Mouse (Mus musculus): ENCODE measurements around the gene Tmem251. TPM values are rescaled to one million over a fixed set of nuclear protein-coding genes. Genes with fewer than 3 reads are reported as not detected.

The Tmem251 gene
- total RNA-seq (2021) = 1 to 10 TPM; 1.9 to 5.1 TPM
- long read RNA-seq, experiment 1, transcript Tmem251-201 (2 exons, 3,367 nt) = major isoform, 5 of 10 reads
- long read RNA-seq, experiment 1, partial matches to known transcripts = 0 of 10 reads
- long read RNA-seq, experiment 1, other reads (novel, unspliced or antisense) = 5 of 10 reads
- long read RNA-seq, experiment 2, transcript Tmem251-201 (2 exons, 3,367 nt) = major isoform, 6 of 10 reads
- long read RNA-seq, experiment 2, partial matches to known transcripts = 0 of 10 reads
- long read RNA-seq, experiment 2, other reads (novel, unspliced or antisense) = 4 of 10 reads

DNA sequence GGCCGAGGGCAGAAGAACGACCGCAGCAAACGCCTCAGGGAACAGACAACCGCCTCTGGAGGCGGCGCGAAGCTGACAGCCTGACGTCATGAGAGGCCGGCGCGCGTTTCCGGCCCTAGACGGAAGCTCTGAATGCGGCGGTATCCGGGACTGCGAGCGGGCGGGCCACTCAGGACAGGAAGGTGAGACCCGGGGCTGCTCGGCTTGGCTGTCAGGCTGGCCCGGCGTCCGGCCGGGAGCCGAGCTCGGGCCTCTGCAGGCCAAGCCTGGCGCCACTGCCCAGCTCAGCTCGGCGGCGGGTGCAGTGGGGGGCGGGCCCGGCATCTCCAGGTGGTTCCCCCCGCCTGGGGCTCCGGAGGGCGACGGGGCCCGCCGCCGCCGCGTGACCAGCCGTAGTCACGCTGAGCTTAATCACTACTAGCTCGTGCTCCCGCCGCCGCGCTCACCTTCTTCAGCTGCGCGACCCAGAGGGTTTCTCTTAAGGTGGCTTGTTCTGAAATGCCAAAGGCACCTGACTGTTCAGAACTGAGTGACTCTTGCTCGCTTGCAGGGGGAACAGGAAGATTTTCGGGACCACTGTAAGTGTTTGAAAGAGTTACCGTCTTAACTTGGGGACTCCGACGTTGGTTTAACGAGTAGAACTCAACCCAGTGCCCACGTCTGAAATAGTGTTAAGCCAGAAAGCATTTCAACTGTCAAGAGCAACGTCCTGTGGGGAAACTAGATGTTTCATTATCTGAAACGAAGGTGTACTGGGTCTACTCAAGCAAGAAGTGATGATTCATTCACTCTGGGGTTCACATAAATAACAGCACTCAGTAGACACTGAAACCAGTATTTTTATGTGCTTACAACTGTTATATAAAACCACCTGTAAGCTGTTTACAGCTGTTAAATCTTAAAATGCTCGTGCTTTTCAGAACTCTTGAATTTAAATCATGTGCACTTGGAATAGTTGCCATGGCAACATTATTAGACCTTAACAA is at the start of gene Tmem251, which contains the start of gene Moap1:
Tmem251 (plus strand) TSS at position 174 of the 986 bp plus-strand sequence.
Moap1 (minus strand) TSS at position 73 of the 986 bp plus-strand sequence.
- DNase-seq (ENCODE audit: low spot score) = peak; percentile 87

GRCm38 (mm10) chr12:102695369-102696239 is 48.0 kb upstream of the Tmem251 start:
- DNase-seq (ENCODE audit: low spot score) = no peak

GRCm38 (mm10) chr12:102696635-102697354 is 46.8 kb upstream of the Tmem251 start:
- no peak for DNase-seq (ENCODE audit: low spot score)

DNA sequence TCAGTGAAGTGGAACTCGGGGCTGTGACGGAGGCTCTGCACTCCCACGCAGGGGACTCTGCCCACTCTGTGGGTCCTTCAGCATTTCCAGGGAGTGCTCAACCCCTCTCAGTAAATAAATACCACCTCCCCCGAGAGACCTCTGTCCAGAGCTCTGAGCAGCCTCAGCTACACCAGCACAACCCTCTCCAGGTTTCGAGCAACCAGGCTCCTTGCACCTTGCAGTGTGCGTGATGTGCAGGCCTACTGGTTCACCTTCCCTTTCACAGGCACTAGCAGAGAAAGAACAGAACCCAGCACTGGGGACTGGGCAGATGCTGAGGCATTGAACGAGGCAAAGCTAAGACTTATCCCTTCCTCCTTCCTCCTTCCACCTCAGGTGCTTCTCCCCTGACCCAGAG is 46.2 kb upstream of the Tmem251 start:
- no peak for DNase-seq (ENCODE audit: low spot score)

DNA sequence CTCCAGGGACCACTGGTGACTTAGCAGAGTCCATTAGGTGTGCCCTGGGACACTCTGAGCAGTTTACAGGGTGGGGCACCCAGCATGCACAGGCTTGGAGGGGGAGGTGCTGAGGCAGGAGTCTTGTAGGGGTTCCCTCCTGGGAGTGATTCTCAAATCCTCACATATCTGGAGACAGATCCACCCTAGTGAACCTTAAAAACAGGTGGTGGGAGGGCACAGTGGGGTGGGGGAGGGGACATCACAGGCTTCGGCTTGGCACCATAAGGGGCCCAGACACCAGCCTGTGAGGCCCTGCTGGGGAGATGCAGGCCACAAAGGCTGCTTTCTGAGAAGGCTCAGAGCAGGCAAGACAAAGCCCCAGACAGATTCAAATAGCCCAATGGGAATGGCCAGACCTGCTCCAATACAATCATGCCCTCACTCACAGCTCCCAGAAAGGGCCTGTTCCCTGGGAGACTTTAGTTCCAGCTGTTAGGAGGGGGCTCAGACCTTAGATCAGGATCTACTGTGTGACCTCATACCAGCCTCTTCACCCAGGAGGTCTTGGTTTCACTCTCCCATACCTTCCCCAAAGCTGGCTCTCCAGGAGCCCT is 45.4 kb upstream of the Tmem251 start:
- DNase-seq (ENCODE audit: low spot score) = no peak

- DNase-seq (ENCODE audit: low spot score) = no peak
Measured at GRCm38 (mm10) chr12:102699156-102699555, 44.4 kb upstream of the Tmem251 start.

DNA sequence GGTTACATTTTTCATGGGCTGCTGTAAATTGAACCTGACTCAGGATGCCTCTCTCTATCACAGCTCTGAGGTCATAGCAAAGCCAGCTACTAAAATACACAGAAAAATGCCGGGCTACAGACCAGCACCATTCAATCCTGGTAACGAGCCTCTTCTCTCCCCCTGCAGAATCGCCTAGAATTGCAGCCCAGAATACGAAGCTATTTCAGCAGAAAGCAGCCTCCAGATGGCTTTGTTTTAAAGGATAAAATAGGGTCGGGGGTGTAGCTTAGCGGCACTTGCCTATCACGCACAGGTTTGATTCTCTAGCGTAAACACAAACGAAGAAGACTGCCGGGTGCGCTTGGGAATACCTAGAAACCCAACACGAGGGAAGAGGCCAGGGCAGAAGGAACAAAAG is 43.1 kb upstream of the Tmem251 start:
- DNase-seq (ENCODE audit: low spot score) = no peak

DNA sequence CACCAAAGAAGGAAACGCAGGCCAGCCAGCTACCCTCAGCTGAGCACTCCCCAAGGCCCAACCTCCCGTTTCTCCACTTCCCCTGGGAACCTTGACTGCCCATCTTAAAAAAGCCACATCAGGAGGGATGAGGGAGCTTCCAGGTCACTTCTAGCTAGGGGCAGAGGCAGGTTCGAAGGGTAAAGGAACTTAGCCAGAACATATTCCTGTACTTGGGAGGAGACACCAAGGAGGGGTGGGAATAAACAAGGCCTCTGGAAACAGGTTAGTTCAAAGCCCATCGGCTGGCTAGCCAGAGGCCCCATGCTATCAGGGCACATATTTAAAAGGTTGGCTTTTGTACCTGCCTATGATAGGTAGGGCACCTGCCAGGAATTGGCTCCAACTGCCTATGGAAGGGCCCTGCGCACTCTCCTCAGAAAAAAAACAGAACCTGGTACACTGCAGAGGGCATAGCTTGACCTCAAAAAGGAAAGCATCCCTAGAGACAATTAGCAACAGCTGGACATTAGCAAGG is 41.8 kb upstream of the Tmem251 start:
- DNase-seq (ENCODE audit: low spot score) = no peak

- DNase-seq (ENCODE audit: low spot score) = peak; percentile 82
Measured at GRCm38 (mm10) chr12:102702356-102703110, 41.0 kb upstream of the Tmem251 start.

- no peak for DNase-seq (ENCODE audit: low spot score)
Measured at GRCm38 (mm10) chr12:102703111-102703412, 40.5 kb upstream of the Tmem251 start.

GRCm38 (mm10) chr12:102703441-102703840 is 40.1 kb upstream of the Tmem251 start:
- no peak for DNase-seq (ENCODE audit: low spot score)

- DNase-seq (ENCODE audit: low spot score) = no peak
Measured at GRCm38 (mm10) chr12:102703921-102704408, 39.6 kb upstream of the Tmem251 start.

- DNase-seq (ENCODE audit: low spot score) = peak; percentile 41
Measured at GRCm38 (mm10) chr12:102704457-102705198, 38.9 kb upstream of the Tmem251 start, which contains the start of gene Itpk1. Itpk1 (minus strand) TSS chr12:102704930.

- peak; percentile 78 for DNase-seq (ENCODE audit: low spot score)
Measured at GRCm38 (mm10) chr12:102705216-102705871, 38.2 kb upstream of the Tmem251 start.

GRCm38 (mm10) chr12:102705906-102706640 is 37.5 kb upstream of the Tmem251 start:
- no peak for DNase-seq (ENCODE audit: low spot score)

DNA sequence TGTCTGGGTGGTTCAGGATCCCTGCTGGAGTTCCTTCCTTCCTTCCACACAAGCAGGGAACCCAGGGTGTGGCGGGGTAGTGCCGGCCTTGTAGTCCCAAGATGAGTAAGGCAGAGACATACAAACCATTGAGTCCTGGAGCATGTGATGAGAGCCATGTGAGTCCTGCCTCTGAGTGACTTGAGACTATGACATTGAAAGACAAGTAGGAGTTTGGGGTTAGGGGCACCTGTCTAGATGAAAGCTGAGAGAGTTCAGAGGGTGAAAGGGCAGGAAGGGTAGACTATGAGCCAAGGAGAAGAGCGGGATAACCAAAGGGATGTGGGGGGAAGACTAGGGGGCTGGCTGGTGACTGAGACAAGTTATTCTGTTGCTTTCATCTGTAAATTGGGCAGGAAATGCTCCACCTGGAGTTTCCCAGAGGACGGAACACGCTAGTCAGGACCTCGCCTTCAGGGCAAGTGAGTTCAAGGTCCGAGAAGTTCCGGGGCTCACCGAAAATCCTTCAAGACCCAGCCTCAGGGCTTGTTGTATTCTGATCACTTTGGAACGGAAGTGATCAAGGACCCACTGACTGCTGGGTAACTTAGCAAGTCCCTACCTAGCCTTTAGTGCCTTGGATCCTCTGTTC is 36.6 kb upstream of the Tmem251 start:
- no peak for DNase-seq (ENCODE audit: low spot score)

DNA sequence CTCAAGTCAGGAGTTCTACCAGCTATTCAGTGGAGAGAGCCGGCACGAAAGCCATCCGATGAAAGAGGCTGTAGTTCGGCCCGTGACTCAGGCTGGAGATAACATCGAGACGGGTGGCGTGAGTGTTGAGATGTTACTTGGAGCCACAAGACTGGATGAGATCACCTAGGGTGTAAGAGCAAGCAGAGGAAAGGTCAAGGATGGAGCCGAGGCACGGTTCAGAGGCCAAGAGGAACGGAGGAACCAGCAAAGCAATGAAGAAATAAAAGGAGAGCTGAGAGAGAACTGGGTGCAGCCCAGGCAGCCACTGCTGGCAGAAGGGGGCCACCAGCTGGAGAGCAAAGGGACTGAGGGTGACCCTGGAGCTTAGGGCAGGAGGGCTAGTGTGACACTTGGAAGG is 35.3 kb upstream of the Tmem251 start:
- peak; percentile 61 for DNase-seq (ENCODE audit: low spot score)
